Mouse (Mus musculus): Measurements from ENCODE around the gene Tmx1.

DNA sequence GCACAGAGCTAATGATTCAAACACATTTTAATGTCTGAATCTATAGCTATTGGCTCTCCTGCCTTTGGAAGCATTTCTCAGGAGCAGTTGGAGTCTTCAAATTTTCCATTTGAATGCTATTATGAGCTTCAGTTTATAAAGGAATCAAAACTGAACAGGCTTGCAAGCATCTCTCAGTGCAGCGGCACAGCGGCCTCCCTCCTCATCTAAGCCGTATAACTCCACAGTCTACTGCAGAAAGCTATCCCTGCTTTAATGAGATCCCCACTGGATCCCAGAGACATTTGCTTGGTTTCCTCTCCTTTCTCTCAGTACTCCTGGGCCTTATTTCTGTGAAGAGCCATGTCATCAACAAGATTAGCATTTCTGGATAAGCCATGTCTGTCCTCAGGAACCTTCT, 45.2 kb downstream of the Tmx1 start:
- no peak for TF ChIP-seq POLR2AphosphoS5 (IDR thresholded peaks at IDR 0.05; ENCODE audit: insufficient replicate concordance, low read depth, low read length)
- TF ChIP-seq CTCF (IDR thresholded peaks at IDR 0.05; ENCODE audit: low read depth, low read length): no peak

All from G1E (cell line).